Mouse (Mus musculus) fibroblast of lung, adult 2 months (primary cell): ENCODE results near the gene Palm2.
"Not testable (repeated sequence)": the region's sequence is repeated elsewhere in the genome, so short reads cannot be mapped to it uniquely, and the experiment has no call there.

Experiments used
- DNase-seq: peaks from one replicate; pipeline ENCODE4 v3.0.0-alpha.2; 2011; ENCODE audit warnings: low read depth

The Palm2 gene

DNA sequence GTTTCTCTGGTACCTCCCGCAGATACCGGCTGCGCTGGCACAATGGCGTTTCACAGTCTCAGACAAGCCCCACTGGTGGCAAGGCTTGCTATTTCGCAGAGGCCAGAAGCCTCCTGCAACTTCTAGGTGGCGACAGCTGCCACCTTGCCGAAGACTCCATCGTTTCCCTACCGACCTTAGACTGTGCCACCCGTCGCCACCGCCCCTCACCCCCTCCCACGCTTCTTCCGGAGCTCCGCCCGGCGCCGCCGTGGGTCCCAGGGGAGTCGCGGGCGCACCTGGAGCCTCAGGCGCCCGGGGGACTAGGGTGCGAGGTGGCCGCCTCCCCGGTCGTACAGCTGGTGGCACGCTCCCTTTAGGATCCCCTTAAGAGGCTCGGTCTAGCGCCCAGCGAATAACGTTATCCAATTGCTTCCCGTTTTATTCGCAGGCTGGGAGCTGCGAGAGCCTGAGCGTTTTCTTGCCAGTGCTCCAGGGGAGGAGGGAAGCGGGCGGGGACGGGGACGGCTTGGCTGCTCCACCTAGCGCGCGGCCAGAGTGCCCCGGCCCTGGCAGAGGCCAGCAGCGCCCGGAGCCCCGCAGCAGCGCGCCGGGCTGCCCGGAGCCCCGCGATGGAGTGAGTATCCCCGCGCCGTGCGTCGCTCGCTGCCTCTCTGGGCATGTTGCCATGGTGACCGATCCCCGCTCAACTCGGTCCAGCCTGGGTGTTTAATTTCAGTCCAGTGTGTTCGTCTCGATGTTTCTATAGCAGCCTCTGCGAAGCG lies at the start of gene Palm2:
Palm2 (plus strand) TSS at position 307 of the 764 bp plus-strand sequence.
- peak; percentile 14 for DNase-seq

DNA sequence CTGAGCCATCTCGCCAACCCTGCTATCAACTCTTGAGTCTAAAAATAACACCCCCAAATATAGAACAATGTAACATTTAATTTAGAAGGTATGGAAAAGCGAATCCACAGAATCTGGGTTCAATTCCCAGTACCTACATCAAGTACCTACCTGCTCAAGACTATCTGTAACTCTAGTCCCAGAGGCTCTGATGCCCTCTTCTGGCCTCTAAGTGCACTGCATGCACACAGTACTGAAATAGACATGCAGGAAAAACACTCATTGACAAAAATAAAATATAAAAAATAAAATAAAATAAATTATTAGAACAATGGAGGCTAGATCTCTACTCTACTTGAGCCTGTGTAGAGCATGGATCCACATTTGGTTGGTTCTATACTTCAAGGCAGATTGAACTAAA lies 49.7 kb upstream of the Palm2 start:
- no peak for DNase-seq

DNA sequence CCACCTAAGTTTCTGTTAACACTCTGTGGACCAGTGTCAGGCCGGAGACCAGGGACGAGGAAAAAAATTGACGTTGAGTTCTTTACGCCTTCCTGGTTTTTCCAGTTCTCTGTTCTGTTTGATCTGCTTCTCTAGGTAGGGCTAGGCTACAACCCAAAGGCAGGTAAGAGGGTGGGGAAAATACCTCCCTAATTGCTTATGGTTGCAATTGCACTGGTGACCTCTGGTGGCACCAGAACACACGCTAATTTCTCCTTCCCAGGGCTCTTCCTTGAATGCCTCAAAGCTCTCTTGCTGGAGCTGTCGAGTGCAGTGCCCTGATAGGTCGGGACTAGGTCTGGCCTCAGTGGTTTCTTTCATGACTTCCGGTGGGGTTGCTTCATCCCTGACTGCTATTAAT lies 42.9 kb upstream of the Palm2 start:
- DNase-seq, result no peak

DNA sequence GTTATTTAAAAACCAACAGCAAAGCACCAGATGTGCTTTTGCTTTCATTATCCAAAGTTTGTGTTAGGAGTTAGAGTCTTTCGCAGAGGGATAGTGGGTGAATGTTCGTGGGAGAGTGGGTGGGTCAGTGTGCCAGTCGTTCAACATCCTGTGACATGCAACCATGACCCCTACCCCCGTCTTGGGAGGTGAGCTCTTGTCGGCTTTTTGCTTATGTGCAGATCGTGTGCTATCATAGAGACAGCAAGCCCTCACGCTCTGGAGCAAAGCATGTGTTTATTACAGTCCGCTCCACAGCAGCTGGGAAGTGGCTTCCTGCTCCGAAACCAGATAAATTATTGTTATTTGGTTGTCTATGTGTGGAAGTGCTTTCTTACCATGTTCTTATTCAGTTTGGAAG lies 37.6 kb upstream of the Palm2 start:
- DNase-seq, result no peak

DNA sequence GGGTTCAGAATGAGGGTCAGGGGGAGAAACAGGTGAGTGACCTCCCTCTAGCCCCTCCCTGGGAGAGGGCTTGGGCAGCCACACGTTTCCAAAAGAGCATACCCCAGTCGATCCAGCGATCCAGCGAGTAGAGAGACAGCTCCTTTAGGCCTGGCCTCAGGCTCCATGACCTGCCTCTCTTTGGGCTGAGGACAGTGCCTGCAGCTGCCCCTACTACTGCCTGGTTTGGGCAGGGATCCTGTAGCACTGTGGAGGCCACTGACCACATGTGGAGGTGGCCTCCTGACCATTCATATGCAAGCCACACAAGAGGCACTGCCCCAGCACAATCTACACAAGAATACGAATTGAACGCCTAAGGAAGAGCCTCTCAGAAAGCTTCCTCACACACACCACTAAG lies 21.7 kb upstream of the Palm2 start:
- DNase-seq, result not testable (repeated sequence)

DNA sequence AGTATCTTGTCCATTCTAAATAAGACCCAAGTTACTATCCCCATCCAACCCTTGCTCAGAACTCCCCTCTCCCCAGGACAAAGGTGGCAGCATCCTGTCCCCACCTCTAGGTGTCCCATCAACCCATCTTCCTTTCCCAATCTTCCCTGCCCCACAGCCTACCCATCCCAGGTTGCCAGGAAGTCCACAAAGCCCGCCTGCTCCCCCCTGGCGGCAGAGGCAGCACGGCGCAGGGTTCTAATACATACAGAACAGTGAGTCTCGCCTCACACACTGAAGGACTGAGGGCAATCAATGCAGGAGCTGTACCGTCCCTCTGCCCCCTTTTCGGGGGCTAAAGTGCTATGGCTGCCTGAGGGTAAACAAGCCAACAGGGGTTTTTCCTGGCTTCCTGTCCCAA lies 21.0 kb upstream of the Palm2 start:
- DNase-seq, result no peak

DNA sequence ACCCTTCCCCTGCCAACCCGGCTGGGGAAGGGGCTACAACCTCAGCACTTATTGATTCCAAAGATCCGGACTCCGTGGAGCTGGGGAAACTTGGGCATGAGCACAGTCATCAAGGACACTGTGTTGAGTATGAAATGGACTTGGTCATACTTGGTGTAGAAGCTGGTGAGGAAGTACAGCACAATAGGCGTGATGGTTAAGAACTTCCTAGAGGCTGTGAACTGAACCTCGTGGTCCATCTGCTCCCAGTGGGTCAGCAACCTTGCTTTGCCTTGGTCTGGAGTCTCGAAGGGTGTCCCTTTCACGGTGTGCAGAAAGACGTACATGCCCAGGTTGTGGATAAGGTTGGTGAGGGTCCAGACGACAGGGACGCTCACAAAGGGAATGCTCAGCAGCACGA lies 20.4 kb upstream of the Palm2 start:
- DNase-seq, result not testable (repeated sequence)

DNA sequence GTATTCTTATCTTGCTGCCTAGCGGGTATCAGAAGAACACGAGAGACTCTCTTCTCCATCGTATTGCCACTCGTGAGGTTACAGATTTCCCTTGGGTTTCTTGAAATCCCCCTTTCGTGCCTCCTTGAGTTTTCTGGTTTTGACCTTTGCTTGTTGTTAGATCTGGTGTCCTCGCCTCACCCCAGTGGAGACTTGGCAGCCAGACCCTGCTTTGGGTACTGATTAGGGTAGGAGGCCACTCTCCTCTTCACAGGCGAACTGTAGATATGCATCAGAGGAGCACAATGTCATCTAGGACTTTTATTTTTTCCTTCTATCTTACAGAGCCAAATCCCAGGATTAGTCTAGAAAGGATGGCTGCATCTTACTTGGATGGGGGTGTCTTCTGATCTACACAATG lies 10.0 kb upstream of the Palm2 start:
- no peak for DNase-seq

DNA sequence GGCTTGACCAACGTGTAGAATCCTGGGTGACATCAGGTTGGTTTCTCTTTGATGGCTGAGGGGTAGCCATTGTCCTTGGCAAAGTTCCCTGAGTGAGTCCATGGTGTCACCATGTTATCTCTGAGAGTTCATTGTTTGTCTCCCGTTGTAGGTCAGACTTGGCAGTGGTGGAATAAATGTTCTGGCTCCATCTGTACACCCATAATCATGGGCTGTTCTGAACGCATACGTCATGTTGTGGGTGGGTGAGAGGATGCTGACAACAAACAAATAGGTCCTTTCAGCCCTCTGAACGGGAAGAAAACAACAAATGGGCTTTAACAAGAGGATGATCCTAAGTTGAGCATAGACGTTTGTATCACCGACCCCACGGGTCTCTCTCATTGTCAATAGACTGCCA lies 5.7 kb upstream of the Palm2 start:
- DNase-seq, result no peak

DNA sequence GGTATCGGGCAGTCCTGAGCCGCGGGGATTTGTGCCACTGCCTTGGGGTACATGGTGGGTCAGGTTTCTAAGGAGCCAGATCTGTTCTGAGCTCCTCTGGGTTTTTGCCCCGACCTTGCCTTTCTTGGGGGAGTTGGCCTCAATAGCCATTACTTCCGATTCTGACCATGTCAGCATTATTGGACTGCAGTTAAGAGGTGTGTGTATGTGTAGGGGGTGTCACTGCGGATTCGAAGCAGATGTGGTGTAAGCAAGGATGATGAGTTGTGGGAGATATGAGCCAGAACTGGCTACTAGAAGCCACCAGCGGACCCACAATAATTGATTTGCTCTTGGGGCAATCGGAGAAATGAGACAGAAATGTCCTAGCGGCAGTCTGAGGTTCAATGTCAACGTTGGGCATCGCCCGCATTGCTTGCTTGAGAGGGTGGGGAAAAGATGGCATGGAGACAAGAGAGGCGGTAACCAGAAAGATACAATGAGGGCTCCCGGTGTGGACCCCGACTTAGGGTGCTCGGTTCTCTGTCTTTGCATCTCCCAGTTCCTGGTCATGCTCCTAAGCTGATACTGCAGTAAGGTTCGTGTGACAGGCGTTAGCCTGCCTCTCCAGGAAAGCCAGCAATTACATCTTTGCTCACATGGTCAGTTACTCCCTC lies 786 bp downstream of the Palm2 start:
- DNase-seq, result no peak

DNA sequence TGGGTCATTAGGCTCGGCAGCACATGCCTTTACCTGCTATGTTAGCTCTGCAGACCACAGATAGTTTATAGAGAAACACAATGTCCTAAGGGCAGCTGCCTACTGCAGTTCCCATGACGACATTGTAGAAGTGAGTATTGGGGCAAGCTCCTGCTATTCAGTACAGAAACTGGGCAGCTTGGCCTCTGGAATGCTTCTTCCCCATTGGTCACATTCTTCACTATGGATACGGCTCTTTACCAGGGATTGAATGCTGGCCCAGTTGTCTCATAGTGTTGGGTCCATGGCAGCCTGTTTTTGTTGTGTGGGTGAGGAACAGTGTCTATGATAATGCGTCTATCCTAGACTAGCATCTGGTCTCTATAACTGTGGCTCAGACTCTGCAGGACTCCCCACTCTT lies 2.2 kb downstream of the Palm2 start:
- no peak for DNase-seq

DNA sequence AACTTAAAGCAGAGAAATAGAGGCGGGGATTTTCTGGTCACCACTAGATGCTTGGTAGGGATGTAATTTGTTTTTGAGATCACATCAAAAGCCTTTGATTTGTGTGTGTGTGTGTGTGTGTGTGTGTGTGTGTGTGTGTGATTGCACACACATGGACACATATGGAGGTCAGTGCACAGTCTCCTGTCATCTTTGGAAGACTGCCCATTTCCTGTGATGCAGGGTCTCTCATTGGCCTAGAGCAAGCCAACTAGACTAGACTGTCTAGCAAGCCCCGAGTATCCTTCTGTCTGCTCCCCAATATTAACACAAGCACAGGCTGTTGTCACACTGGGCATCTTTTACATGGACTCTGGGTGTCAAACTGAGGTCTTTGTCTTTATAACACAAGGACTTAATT lies 12.0 kb downstream of the Palm2 start:
- no peak for DNase-seq

DNA sequence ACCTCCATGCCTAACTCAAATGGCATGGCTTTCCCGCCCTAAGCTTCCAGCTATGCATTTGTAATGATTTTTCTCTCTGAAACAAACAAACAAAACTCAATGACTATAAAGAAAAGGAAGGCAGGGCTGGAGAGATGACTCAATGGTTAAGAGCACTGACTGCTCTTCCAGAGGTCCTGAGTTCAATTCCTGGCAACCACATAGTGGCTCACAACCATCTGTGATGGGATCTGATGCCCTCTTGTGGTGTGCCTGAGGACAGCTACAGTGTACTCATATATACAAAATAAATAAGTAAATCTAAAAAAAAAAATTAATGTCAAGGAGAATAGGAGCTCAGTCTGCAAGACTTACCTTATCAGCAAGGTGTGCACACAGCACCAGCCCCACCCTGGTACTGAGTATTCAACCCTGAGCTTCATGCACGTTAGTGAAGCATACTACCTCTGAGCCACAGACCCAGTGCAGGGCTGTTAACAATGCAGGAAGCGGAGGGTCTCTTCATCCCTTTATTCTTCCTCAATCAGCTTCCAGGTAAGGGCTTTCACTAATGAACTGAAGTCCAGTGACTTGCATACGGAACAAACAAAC lies 12.9 kb downstream of the Palm2 start:
- DNase-seq, result no peak

DNA sequence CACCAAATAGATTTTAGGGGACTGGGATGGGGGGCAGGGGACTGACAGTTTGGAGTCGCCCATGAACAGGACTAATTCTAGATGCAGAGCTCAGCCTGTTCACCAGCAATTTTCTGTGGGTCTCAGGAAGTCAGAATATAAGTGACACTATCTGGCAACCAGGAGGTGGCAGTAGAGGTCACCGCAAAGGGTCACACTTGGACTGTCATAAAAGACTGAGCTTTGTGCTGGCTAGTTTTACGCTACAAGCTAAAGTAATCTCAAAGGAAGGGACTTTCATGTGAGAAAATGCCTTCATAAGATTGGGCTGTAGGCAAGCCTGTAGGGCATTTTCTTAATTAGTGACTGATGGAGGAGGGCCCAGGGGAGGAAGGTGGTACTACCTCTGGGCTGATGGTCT lies 17.8 kb downstream of the Palm2 start:
- peak; percentile 45 for DNase-seq

DNA sequence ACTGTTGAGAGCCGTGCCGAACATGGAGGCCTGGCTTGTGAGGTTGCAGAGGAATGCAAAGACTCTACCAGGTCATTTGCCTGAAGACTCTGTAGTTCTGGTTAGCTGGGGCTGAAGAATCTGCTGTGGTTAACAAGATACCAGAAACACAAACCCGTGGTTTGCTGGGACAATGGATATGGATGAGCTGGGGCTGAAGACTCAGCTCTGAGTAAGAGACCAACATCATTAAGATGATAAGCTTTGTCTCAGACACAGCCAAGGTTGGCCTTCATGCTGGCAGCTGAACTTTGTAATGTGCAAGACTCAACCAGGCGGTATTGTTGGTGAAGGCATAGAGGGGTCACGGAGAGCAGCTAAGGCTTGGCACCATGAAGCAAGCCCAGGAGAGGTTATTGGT lies 18.6 kb downstream of the Palm2 start:
- no peak for DNase-seq

DNA sequence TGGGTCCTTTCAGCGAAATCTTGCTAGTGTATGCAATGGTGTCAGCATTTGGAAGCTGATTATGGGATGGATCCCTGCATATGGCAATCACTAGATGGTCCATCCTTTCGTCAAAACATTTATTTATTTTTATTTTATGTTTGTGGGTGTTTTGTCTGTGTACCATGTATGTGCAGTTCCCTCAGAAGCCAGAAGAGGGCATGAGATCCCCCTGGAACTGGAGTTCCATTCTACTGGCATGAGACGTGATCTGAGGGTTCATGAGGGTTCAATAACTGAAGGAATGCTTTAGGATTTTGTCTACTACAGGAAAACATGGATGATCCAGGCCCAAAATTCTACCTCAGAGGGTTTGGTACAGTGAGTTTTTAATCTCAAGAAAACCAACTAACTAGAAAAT lies 28.3 kb downstream of the Palm2 start:
- peak; percentile 11 for DNase-seq

DNA sequence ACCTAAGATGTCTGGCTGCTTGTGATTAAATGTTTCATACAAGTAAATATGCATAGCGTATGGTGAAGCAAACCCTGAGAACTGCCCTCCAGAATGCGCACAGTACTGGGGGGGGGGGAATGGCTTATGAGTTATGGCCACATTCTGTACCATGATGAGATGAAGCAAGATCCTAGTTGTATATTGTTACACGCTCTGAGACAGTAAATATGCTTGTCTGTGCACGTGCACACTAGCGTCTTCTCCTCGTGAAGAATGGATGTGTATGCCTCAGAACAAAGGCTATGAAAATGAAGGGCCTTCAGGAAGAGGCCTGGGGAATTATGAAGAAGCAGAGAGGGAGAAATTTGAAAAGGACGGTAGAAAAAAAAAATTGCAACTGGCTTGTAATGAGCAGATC lies 48.4 kb downstream of the Palm2 start:
- DNase-seq, result no peak

DNA sequence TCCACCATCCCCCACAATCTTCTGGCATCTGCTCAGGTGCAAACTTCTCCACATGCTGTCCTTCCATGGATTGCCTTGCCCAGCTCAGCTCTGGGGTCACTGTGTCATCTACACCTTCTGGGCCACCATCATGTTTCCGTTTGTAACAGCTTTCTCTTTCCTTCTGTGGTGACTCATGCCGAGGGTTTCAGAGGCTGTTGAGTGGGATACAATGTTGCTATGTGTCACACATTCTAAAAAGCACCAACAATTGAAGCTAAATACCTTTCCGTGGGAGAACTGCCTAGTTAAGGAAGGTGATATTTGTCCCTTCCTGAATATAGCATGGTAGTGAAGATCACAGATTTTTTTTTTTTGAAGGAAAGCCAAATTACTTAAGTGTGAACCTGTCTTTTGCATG lies 52.3 kb downstream of the Palm2 start:
- no peak for DNase-seq

DNA sequence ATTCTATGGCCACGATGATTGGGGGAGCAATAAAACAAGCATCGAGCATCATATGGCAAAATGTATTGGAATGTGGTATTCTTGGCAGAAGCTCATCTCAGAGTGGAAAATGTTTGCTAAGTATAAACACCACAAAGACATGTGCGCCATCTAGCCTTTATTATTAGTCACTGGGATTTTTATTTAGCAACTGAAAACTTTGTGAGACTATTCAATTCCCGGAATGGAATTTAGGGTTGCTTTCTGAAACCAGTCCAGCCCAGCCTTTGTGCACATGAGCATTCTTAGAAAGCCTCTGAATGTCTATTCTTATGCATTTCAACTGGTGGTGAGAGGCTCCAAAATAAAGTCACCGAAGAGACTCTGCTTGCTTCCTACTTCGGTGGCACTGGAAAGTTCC lies 55.8 kb downstream of the Palm2 start:
- DNase-seq, result peak; percentile 46

DNA sequence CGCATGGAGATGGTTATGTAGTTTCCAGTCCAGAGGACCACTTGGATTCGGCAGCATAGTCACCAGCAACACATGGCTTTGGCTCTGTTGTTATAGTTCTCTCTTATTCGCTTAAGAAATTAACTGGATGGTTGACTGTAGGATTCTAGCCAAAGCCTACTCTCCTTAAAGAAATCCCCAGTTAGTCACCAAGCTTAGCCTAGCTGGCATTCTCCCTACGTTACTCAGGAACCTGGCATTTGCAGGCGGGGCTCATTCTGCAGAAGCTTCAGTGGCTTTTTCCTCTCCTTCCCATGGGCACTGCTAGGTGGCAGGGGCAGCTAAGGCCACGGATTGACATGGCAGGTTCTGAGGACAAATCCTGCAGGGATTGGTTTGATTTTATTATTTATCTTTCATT lies 70.7 kb downstream of the Palm2 start:
- DNase-seq, result peak; percentile 80

DNA sequence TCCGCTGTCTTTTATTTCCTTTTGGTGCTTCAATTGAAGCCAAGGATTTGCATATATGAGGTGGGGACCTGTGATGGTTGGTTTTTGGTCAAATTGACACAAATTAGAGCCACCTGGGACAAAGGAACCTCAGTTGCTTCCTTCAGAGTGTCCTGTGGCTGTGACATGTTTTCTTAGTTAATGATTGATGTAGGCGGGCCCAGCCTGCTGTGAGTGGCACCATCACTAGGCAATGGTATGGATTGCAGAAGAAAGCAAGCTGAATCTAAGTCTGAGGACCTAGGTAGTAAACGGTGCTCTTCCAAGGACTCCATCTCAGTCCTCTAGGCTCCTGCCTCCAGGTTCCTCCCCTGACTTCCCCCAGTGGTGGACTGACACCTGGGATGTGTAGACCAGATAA lies 76.5 kb downstream of the Palm2 start:
- no peak for DNase-seq

DNA sequence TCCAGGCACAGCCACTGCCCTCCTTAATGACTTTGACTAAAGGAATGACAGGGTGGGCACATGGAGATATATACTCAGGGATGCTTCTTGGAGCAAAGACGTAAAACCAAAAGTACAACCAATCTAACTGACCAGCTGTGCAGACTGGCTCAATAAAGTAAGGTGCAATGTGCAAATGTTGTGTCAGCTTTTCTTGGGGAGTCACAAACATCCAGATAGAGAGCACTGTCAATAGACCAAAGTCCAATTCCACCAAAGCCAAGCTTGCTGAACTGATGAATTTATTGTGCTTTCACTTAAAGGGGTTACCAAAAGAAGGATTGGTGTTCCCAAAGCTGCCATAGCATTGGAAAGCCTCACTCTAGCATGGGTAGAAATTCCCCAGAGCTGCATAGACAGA lies 77.7 kb downstream of the Palm2 start:
- no peak for DNase-seq

DNA sequence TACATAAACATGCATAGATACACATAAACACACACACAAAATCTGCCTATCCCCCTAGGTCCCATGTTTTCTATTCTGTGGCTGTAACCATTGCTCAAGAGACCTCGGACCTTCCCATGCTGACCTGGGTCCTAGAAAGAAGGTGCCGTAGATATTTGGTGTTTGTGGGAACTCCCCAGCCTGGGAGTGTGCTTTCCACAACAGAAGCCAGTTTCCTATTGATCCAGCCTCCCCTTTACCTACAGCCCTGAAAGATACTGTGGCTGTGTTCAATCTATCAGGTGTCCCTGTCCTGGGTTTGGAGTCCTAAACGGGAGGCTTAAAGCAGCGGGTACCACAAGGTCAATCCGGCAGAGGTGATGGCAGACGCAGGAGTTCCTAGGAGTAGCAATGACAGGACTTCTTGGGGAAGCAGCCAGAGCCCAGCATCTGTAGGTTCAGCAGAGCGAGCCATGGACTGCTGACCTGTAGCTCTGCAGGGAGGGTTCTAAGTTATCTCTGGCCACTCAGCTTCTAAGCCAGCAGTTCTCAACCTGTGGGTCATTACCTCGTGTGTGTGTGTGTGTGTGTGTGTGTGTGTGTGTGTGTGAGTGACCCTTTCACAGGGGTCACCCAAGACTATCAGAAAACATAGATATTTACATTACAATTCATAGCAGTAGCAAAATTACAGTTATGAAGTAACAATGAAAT lies 79.3 kb downstream of the Palm2 start:
- DNase-seq, result no peak
